Mouse (Mus musculus): ENCODE results near the gene Nsrp1. TPM values are rescaled to one million over a fixed set of nuclear protein-coding genes. Genes with fewer than 3 reads are reported as not detected.

Nsrp1 gene
- 34.9 TPM for polyA plus RNA-seq (2015; fragmentation: Illumina TruSeq; extraction: RNeasy Lipid Tissue Mini Kit (QIAGEN cat#74804); ENCODE audit: insufficient read depth, low replicate concordance)

GRCm38 (mm10) chr11:77078273-77079134, at the start of gene Nsrp1:
TSS of gene Nsrp1 (minus strand) at chr11:77078435.

DNA sequence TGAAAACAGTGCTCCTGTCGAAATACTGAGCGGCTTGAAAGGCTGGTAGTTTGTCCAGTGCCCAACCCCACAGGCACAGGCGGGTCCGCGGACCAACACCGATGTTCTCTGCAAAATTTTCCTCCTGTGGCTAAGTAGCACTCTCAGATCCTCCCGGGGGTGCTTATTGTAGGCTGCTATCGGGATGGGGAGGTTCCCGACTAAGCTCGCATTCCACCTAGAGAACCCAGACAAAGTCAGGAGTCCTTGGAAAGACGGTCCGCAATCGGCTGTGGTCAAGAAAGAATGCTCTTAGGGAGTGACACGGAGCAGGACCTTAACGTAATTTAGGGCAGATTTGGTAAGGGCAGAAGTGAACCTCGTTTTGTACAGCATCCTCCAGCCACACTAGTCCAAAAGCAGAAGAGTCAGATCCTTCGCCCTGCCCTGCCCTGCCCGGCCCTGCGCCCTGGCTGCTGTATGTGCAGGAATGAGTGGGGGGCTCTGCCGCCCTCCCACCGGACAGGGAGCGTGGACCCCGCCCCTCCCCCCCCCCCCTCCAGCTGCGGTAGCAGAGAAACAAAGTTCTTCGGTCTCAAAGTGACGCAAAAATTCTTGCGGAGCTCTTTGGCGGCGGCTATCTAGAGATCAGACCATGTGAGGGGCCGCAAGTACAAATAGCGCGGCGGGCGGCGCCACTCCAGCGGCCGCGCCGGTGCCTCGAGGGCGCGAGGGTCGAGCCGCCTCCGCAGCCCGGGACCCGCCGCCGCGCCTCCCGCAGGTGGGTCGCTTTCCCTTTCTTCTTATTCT, 80.1 kb downstream of the Nsrp1 start, which contains the start of gene Slc6a4:
Slc6a4 (plus strand) TSS at position 688 of the 789 bp plus-strand sequence.

Other genes starting within 250 kb of the Nsrp1 start
- 14.8 TPM for gene Cpd, start 231.4 kb downstream of the Nsrp1 start, polyA plus RNA-seq (2015; fragmentation: Illumina TruSeq; extraction: RNeasy Lipid Tissue Mini Kit (QIAGEN cat#74804); ENCODE audit: insufficient read depth, low replicate concordance)
- gene Tmigd1, start 176.3 kb downstream of the Nsrp1 start, polyA plus RNA-seq (2015; fragmentation: Illumina TruSeq; extraction: RNeasy Lipid Tissue Mini Kit (QIAGEN cat#74804); ENCODE audit: insufficient read depth, low replicate concordance): not detected
- gene Blmh, start 153.6 kb downstream of the Nsrp1 start, polyA plus RNA-seq (2015; fragmentation: Illumina TruSeq; extraction: RNeasy Lipid Tissue Mini Kit (QIAGEN cat#74804); ENCODE audit: insufficient read depth, low replicate concordance): 65.2 TPM
- 2.7 TPM for gene Slc6a4, start 79.8 kb downstream of the Nsrp1 start, polyA plus RNA-seq (2015; fragmentation: Illumina TruSeq; extraction: RNeasy Lipid Tissue Mini Kit (QIAGEN cat#74804); ENCODE audit: insufficient read depth, low replicate concordance)
- gene Efcab5, start 110.5 kb upstream of the Nsrp1 start, polyA plus RNA-seq (2015; fragmentation: Illumina TruSeq; extraction: RNeasy Lipid Tissue Mini Kit (QIAGEN cat#74804); ENCODE audit: insufficient read depth, low replicate concordance): 0.58 TPM
- 66.5 TPM for gene Ssh2, start 137.9 kb upstream of the Nsrp1 start, polyA plus RNA-seq (2015; fragmentation: Illumina TruSeq; extraction: RNeasy Lipid Tissue Mini Kit (QIAGEN cat#74804); ENCODE audit: insufficient read depth, low replicate concordance)